Mouse (Mus musculus): ENCODE data around the gene Cela1. TPM values are rescaled to one million over a fixed set of nuclear protein-coding genes. Genes with fewer than 3 reads are reported as not detected.

Cela1 gene
- polyA plus RNA-seq, 2 experiments from 2014 or later = 6.7 to 10.3 TPM

DNA sequence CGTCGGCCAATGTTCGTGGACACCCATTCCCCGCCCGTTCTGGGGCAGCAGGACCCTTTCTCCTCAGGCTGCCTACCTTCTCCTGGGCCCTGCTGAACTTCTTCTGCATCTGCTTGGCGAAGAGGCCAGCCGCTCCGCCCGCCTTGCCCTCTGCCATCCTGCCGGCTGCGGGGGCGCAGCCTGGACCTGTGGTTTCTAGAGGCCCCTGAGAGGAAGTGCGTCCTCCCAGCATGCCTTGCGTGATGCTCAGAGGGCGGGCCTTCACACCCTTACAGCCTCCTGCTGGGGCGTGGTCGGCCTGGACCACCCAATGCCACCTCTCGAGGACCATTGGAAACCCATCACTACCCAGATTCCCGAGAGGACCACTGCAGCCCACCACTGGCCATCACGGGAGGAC lies 18.4 kb downstream of the Cela1 start, which contains the start of gene Bin2:
Gene Bin2, minus strand, starts transcription at position 217 of the 400 bp plus-strand sequence.
- peak; percentile 51 for ATAC-seq

DNA sequence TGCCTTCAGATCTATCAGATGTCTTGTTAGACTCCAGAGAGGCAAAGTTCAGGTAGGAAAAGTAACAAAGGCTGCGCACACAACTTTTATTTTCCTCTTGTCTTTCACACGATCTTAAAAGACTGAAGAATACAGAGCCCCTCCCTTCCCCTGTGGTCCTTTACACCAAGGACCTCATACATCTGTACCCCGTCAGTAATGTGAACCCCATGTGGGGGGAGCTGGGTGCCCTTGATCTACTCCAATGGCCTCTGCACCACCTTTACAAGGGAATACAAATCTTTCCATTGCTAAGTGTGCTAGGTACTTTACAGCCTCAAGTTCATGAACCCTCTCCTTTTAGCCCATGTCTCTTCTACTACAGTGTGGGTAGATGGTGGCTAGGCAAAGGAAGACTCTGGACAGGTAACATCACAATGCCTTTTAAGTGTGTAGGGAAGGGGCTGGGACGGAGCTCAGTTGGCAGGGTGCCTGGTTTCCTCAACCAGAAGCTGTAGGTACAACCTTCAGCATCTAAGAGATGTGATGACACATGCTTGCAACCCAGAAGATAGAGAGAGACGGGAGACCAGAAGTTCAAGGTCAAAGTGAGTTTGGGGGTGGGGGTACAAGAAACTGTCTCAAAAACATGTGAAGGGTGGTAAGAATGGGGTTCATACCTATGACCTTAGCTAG lies 19.7 kb downstream of the Cela1 start:
- ATAC-seq = peak; percentile 48

DNA sequence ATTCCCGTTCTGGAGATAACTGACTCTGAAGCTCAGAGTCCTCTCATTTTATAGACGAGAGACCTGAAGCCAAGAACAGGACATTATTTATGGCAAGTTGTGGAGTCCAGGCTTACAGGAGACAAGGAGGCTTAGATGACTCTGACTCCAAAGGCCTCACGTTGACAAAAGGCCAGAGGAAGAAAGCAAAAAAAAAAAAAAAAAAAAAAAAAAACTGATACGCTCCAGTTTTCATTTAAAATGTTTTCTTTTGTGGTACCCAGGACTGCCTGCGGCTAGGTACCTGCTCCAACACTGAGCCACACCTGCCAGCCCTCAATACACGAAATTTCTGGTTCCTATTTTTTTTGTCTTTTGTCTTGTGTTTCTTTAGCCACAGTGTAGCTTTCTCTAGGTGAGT lies 20.3 kb downstream of the Cela1 start:
- no peak for ATAC-seq

DNA sequence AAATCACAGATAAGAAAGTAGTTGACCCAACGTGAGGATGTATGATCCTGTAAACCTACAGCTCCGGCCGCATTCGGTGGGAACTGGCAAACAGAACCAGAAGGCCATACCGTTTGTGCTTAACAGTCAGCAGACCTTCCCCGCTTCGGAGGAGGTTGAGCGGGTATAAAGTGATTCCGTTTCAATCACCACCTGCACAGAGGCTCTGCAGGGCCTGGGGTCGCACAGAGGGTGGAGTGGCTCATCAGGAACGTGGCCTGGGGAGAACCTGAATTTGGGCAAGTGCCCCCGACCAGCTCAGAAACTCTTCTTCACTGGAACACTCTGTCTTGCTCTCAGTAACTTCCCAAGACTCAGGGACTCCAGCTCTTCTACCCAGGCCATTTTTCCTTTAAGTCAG lies 20.9 kb downstream of the Cela1 start:
- ATAC-seq = no peak

DNA sequence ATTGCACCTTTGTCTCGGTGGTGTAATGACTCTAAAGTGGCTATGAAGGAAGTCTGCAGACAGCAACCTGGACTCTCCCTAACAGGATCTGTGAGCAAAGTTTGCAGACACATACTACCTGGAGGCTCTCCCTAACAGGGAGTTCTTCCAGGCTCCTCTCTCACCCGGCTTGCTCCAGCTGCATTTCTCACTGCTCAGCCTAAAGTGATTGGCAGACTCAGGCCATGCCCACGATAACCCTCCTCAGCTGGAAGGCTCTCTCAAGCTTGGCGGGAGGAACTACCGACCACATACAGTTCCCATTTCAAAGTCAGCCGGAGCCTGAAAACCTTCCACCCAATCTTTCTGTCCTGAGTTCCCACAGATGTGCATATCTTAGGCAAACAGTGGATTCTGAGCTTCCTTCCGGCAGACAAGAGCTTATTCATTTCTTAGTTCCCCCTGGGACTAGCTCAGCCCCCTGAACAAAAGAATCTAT lies 21.5 kb downstream of the Cela1 start:
- no peak for ATAC-seq

DNA sequence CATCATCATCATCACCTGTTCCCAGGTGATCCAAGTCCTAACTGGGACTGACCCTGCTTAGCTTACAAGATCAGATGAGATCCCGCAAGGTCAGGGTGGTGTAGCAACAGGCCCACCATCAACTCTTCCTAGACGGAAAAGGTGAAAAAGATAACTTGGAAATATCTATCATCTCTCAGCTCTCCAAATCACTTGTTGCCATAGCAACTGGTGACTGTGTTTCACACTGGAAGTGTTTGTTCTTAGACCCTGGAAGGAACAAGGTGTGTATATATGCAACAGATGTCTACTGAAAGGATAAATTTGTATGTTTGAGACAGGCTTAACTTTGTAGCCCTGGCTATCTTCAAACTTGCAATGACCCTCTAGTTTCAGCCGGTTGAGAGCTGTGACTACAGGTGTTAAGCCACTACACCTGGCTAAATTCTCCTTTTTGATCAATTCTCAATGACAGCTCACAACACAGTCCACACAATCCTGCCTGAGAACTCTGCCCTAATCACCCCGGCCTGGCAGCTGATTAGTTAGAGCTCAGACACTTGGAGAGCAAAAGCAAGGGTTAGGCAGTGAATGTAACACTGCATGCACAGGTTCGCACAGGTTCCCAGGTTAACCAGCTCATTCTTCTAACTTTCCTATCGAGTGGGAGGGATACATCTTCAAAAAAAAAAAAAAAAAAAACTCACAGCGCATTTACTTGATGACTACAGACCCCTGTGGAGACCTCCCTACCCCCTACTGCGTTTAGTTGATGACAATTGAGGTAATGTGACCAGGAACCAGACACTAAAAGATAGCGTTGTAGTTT lies 22.1 kb downstream of the Cela1 start:
- no peak for ATAC-seq

DNA sequence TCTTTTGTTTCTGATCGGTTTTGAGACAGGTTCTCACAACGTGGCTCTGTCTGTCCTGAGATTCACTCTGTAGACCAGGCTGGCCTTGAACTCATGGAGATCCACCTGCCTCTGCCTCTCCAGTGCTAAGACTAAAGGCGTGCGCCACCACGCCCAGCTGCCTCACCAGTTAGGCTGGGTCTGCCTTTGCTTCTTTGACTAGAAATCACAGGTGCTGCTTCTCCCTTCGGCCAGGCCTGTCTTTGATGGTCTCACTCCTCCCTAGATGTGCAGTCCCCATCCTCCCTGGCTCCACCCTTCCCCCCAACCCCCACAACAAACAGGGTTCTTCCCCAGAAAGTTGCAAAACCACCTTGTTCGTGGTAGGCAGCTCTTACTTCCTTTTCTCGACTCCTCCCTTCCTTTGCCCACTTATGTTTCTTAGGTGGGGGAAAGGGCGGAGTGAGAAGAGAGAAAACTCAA lies 22.9 kb downstream of the Cela1 start:
- peak; percentile 63 for ATAC-seq

DNA sequence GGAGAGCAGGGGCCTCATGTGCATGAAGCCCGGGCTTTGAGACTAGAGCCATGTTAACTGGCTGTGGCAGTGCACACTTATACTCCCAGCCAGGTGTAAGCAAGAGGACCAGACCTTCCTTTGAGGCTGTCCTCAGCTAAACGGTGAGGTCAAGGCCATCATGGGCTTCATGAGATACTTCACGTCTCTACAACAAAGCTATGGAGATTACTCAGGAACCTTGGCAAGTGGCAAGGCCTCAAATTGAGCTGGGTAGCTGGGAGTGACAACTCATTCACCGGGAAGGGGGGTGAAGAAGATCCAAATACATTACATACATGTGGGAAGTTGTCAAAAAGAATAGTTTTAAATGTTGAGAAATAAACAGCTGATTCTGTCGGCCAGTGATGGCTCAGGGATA lies 26.9 kb downstream of the Cela1 start:
- no peak for ATAC-seq

DNA sequence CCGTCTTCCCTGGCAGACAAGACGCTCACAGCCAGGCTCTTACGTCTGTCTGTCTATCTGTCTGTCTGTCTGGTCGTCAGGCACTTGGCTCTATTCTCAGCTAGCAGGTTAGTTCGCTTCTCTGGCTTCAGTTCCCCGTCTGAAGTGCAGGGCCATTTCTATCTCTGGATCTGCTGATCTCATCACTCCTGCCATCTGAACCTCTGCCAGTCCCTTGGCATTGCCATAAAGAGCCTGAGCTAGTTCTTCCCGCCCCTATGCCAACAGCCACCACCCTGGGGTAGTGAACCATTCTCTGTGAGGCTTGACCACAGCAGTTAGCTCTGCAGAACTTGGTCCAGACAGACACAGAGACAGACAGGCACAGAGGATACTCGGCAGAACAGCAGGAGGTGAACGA lies 27.4 kb downstream of the Cela1 start:
- ATAC-seq = no peak

DNA sequence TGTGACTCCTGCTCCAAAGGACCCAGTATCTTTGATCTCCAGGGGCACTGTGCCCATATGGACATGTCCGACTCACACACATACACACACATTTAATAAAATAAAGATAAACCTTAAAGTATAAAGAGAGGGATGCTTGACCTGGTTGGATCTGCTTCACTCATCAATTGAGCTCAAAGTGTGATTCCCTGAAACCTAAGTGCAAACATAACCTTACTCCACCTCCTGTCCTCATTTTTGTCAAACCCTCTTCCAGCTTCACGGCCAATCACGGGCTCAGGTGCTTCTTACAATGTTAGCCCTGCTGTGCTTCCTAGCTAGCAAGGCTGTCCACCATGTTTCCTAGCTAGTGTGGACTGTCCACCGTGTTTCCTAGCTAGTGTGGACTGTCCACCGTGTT lies 32.5 kb downstream of the Cela1 start:
- no peak for ATAC-seq

DNA sequence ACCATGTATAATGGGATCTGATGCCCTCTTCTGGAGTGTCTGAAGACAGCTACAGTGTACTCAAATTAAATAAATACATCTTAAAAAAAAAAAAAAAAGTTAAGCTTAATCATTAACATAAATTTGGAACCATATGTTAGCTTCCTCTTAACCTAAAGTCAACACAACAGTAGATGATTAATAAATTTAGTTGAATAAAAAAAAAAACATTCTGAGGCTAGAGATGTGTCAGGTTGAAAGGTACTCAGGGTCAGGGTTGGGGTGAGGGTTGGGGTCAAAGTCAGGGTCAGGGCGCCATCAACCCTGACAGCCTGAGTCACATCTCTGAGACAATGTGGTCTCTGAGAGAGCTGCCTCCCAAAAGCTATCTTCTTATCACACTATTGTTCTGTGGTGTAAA lies 33.5 kb downstream of the Cela1 start:
- no peak for ATAC-seq

DNA sequence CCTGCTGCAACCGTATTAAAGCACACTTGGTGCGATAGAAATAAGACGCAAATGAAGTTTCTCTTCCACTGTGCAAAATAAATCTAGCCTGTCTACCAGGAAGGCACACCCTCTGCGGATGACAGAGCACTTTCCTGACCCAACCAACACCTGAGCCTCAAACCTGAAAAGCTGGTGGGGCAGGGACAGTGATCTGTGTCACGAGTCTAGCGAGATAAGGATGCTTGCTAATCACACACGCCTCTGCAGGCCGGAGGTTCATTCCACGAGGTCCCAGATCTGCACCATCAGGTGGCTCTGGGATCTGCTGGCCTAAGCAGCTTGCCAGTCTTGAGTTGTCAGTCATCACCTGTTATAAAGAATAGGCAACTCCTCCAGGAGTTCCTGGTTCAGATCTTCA lies 36.1 kb downstream of the Cela1 start:
- ATAC-seq = no peak

DNA sequence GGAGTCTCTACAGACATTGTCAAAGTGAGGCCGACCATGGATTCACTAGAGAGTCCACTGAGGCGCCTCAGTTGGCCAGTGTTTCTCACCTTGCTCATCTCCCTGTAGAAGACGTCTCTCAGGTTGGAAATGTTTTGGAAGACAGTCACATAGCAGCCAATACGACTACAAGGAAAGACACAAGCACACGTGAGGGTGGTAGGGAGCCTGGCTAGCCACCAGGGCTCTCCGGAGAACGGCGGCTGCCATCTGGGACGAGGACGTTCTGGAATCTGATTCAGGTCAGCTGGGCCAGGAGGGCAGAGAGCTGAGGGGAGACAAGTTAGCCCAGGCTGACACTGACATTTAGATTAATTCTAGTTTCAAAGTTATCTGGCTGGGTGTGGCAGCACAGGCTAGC lies 37.6 kb downstream of the Cela1 start:
- ATAC-seq = no peak

DNA sequence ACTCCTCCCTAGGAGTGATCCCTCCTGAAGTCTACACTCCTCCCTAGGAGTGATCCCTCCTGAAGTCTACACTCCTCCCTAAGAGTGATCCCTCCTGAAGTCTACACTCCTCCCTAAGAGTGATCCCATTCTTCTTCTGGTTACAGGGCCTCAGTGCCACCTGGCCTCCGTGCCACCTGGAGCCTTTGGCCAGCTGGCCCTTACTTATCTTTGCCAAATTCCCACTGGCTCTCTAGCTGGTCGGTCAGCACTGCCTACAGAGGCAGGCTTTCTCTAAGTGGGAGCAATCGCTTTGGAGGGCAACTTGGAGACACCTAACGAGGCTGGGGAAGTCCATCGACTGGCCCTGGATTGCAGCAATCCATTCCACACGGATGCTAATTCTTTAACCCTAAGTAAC lies 41.6 kb downstream of the Cela1 start:
- ATAC-seq = no peak

DNA sequence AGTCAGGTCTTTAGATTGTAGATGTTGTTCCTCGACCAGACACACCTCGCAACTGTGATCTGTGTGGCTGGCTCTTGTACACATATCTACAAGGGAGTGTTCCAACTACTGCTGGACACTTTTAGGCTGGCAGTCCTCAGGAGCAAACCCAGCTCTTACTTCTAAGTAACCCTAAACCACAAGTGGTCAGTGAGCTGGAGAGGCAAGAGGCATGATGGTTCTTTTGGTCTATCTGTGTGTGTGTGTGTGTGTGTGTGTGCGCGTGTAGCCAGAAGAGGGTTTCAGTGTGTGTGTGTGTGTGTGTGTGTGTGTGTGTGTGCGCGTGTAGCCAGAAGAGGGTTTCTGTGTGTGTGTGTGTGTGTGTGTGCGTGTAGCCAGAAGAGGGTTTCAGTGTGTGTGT lies 45.3 kb downstream of the Cela1 start:
- ATAC-seq = no peak

DNA sequence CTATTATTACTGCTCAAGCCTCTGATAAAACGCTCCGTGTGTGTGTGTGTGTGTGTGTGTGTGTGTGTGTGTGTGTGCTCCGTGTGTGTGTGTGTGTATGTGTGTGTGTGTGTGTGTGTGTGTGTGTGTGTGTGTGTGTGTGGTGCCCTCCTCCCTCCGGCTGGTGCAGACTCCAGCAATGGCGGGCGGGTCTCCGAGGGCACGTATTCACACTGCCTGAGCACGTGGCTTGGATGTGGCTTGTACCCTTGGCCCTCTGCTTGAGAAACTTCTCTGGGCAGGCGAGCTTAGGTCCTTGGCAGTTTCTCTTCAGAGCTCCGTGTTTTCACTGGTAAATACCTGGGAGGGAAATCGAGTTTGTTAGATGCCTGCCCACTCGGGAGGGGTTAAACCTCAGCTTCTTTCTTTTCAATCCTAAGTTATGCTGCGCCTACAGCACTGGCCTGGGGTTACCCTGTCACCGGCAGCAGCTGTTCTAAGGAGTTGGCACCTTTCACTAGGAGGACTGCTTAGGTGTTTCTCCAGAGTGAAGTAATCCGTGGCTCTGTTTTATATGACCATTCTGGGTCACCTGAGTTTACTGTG lies 46.4 kb downstream of the Cela1 start:
- ATAC-seq = no peak

DNA sequence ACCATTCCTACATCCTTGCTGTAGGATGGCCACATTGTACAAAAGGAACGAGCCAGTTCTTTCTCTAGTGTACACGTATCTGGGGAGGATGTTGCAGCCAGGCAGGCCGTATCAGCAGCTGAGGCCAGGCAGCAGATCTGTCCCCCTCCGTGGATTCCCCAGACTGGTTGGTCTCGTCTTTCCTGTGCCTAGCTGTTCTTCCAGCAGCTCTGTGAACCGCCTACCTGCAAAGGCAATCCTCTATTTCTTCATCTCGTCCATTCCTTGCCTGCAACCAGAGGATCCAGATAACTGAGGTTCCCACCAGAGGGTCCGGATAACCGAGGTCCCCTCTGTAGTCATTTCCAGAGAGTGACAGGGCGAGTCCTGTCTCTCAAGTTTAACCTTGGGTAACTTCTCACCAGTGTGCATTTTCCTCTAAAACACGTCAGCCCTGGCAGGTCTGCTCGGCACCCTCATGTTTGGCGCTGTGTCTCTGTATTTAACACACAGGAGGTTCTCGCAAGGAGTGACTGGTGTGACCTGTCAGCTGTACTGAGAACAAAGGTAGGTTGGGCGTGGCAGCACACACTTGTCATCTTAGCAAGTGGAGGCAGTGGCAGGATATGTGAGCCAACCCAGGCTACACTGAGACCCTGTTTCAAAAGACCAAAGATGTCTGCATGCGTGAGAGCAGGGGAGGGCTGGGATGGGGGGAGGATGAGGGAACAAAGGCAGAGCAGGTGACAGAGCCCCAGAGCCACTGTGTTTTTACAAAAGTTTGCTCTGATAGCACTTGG lies 47.6 kb downstream of the Cela1 start:
- ATAC-seq = no peak

DNA sequence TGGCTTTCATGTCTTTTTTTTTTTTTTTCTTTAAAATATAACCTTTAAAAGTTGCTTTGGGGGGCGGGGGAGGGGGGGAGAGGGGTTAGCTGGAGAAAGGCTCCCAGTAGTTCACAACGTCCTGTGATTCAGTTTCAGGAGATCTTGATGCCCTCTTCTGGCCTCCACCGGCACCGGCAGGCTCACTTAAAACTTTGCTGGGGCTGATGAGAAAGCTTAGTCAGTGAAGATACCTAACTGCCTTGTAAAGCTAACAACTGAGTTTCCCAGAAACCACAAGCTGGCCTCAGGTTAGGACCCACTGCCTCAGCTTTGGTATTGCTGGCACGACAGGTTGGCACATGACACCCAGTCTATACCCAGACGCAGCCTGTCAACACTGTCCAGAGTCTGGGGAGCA lies 50.1 kb downstream of the Cela1 start:
- ATAC-seq = peak; percentile 40

DNA sequence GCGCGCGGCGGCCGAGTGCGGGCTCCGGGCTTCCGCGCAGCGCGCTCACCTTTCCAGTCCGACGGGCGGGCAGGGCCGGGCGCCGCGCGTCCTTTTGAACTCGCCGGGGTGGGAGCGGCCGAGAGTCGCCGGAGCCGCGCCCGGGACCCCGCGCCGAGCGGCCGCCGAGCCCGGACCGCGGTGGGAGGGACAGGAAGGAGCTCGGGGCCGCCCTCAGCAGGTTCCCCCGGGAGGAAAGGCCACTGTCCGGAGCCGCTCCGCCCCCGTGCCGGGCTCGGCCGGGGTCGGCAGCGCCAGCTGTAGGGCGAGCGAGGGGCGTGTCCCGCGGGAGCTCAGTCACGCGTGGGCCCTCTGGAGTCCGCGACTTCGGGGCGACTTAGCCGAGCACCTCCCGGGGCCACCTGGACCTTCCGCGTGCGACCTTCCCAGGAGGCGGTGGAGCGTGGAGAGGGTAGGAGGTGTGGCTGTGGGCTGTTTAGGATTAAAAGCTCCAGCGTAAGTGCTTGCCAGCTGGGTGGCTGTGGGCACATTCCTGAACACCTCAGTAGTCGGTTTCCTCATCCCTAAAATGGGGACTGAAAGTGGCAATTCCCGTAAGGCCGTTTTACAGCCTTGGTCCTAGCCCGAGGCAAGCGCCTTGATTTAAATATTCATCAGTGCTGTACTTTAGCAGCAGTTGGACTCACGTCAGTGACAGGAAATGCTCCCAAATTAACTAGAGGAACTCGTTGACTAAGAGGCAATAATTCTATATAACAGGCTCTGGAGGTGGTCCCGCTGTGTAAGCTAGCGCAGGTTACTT lies 50.8 kb downstream of the Cela1 start, which contains the start of gene Smagp:
Gene Smagp, minus strand, starts transcription at position 241 of the 802 bp plus-strand sequence.
- ATAC-seq = no peak

DNA sequence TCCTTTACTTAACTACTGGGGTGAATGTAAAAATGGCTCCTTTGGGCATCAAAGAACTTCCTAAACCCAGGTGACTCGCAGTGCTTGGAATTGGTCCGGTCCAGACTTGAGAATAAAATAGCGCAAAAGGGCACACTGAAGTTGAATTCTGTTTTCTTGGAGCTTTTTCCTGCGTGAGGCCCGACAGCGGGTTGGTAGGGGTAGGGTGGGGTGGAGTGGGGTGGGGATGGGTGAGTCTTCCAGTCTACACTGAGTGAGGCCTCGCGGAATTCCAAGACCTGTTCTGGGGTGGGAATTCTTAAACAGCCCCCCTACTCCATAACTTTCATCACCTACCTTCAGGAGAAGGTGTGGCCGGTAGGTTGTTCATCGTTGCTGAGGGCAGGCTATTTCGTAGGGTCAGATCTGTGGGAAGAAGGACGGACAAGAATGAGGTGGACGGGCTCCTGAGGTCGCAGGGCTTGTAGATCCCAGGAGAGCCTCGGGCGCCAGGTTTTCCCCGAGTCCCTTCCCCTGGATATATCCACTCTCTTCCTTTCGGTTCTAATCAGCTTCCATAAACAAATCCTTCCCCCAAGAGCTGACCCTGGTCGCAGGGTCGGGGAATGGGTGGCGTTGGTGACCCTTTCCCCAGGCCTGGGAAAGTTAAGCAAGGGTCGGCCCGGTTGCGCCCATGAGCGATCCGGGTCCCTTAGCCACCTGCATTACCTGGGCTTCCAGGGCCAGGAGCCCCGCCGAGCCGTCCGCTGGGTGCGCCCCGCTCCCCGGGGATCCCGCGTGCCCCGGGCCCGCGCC lies 51.7 kb downstream of the Cela1 start:
- no peak for ATAC-seq

DNA sequence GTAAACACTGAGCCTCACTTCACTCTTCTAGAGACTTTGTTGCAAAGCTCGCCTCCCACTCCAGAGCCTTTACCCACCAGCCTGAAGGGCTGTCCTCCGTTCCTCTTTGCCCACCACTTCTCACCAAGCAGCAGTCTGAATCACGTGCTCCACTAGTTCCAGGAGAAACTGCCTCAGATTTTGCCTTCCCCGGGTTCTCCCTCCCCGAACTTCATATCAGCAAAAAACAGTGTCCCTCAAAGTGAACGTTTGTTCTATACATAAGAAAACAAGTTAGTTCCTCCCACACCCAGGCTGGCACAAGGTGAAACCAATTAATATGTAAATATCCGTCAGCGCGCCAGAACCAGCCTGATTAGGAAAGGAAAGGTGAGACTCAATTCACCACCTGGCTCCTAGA lies 52.5 kb downstream of the Cela1 start:
- no peak for ATAC-seq
